Mouse (Mus musculus) embryonic facial prominence, embryonic 14.5 days (tissue): ENCODE measurements around the gene Dbx1. TPM values are rescaled to one million over a fixed set of nuclear protein-coding genes. Genes with fewer than 3 reads are reported as not detected.

Experiments used
- ATAC-seq: fragments of 200-750 bp; cut with Nextera tagmentation; 2 replicates; pipeline ENCODE4 v1.8.0; 2017; ENCODE audit warnings: low read depth, moderate number of reproducible peaks, moderate TSS enrichment
- DNase-seq: peaks from one replicate; pipeline ENCODE4 v3.0.0-alpha.2; 2015; ENCODE audit warnings: low spot score
- H3K27ac ChIP-seq: fragments of 300-500 bp; sonication (generic); replicated peaks from 2 replicates; pipeline ENCODE4 v1.5.1; 2014; ENCODE audit warnings: low read depth, mild to moderate bottlenecking, low read length, moderate library complexity
- H3K27me3 ChIP-seq: fragments of 300-500 bp; sonication (generic); replicated peaks from 2 replicates; pipeline ENCODE4 v1.6.1; 2014; ENCODE audit warnings: low read length; ENCODE audit not compliant: control insufficient read depth, insufficient read depth
- H3K36me3 ChIP-seq: fragments of 300-500 bp; sonication (generic); 2 replicates; pipeline ENCODE4 v1.6.1; 2014; ENCODE audit warnings: low read length, mixed read lengths; ENCODE audit not compliant: control insufficient read depth, insufficient read depth
- H3K4me1 ChIP-seq: fragments of 300-500 bp; sonication (generic); 2 replicates; pipeline ENCODE4 v1.6.1; 2014; ENCODE audit warnings: antibody characterized with exemption, low read length; ENCODE audit not compliant: control insufficient read depth, insufficient read depth
- H3K4me2 ChIP-seq: fragments of 300-500 bp; sonication (generic); 2 replicates; pipeline ENCODE4 v1.6.1; 2014; ENCODE audit warnings: low read depth, mild to moderate bottlenecking, low read length, moderate library complexity, mixed read lengths
- H3K4me3 ChIP-seq: fragments of 300-500 bp; sonication (generic); 2 replicates; pipeline ENCODE4 v1.5.1; 2014; ENCODE audit warnings: low read depth, mild to moderate bottlenecking, low read length
- H3K9ac ChIP-seq: fragments of 300-500 bp; sonication (generic); 2 replicates; pipeline ENCODE4 v1.6.1; 2014; ENCODE audit warnings: low read depth, mild to moderate bottlenecking, low read length, moderate library complexity, mixed read lengths
- H3K9me3 ChIP-seq: fragments of 300-500 bp; sonication (generic); 2 replicates; pipeline ENCODE4 v1.6.1; 2016; ENCODE audit warnings: low read length; ENCODE audit not compliant: control insufficient read depth
- WGBS: fragments of 180-500 bp; shearing (Covaris S2); extraction: QIAGEN DNeasy Blood & Tissue Kit; methylation state at CpG from one replicate; pipeline ENCODE4 v1.1.7; 2014; 5-methylcytosine and 5-hydroxymethylcytosine counted together
- polyA plus RNA-seq: library from polyadenylated mRNA; unstranded; fragments of >200 nt; fragmentation: Nextera tagmentation; extraction: Ambion mirVana; gene quantifications from 2 replicates; pipeline ENCODE4 v1.2.1, GENCODE M21; 2014

Gene Dbx1
- polyA plus RNA-seq, 1 experiment from 2014 or later, result 5.7 TPM

GRCm38 (mm10) chr7:49604965-49605795 lies 31.5 kb downstream of the Dbx1 start:
- Histone ChIP-seq H3K9ac (no peak overlapping the region), H3K4me2 (no peak overlapping the region), H3K27me3 (no peaks in the 10 kb centered on the region), H3K9me3 (no peaks in the 10 kb centered on the region), H3K4me1 (no peaks in the 10 kb centered on the region), H3K27ac (no peak overlapping the region), H3K4me3 (no peak overlapping the region), H3K36me3 (peaks cover 19% of the 10 kb centered on the region; the same call in 1 of the 2 replicates)
- no peak for DNase-seq
- no peak for ATAC-seq
- WGBS, result 87% methylated on average over 15 of the region's 15 CpGs

- no peak overlapping the region for H3K4me2 ChIP-seq
- WGBS, result 83% methylated on average over 14 of the region's 14 CpGs
- no peaks in the 10 kb centered on the region for H3K27me3 ChIP-seq
- no peak overlapping the region for H3K9ac ChIP-seq
- peaks cover 25% of the 10 kb centered on the region; the same call in 1 of the 2 replicates for H3K36me3 ChIP-seq
- ATAC-seq (no peak), DNase-seq (no peak)
- no peaks in the 10 kb centered on the region for H3K4me1 ChIP-seq
- no peaks in the 10 kb centered on the region for H3K9me3 ChIP-seq
- H3K27ac ChIP-seq, result no peak overlapping the region
- no peak overlapping the region for H3K4me3 ChIP-seq
Measured at GRCm38 (mm10) chr7:49604244-49604643, 32.4 kb downstream of the Dbx1 start.

GRCm38 (mm10) chr7:49601191-49601975 lies 35.3 kb downstream of the Dbx1 start:
- peaks cover 38% of the 10 kb centered on the region for H3K36me3 ChIP-seq
- ATAC-seq, result peak; percentile 46
- no peaks in the 10 kb centered on the region for H3K9me3 ChIP-seq
- H3K9ac ChIP-seq, result no peak overlapping the region
- peak; percentile 87 for DNase-seq
- 50% methylated on average over 13 of the region's 13 CpGs for WGBS
- H3K27me3 ChIP-seq, result no peaks in the 10 kb centered on the region
- no peak overlapping the region for H3K4me3 ChIP-seq
- H3K4me2 ChIP-seq, result no peak overlapping the region
- no peak overlapping the region for H3K27ac ChIP-seq
- H3K4me1 ChIP-seq, result no peaks in the 10 kb centered on the region

DNA sequence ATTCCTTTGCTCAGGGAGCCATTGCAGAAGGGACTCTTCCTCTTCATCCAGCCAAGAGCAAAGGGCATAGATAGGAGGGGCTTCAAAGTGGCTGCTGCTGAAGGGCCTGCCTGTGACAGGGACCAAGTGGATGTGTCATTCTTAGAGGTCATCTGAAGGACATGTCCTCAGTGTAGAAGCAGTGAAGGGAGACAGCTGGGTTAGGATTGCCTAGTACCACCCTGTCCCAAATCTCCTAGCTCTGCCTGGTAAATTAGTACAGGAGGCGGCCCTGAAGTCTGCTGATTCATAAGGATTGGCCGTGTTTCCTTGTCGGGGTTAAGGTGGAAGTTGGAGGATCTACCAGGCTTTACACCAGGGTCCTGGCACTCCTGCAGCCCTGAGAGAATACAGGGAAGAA lies 36.7 kb downstream of the Dbx1 start:
- no peaks in the 10 kb centered on the region for H3K9me3 ChIP-seq
- no peak overlapping the region for H3K9ac ChIP-seq
- H3K27me3 ChIP-seq, result no peaks in the 10 kb centered on the region
- no peak for ATAC-seq
- peaks cover 42% of the 10 kb centered on the region for H3K36me3 ChIP-seq
- no peak overlapping the region for H3K27ac ChIP-seq
- H3K4me2 ChIP-seq, result no peak overlapping the region
- H3K4me1 ChIP-seq, result no peaks in the 10 kb centered on the region
- DNase-seq, result no peak
- no peak overlapping the region for H3K4me3 ChIP-seq
- WGBS, result 83% methylated on average over 3 of the region's 3 CpGs

DNA sequence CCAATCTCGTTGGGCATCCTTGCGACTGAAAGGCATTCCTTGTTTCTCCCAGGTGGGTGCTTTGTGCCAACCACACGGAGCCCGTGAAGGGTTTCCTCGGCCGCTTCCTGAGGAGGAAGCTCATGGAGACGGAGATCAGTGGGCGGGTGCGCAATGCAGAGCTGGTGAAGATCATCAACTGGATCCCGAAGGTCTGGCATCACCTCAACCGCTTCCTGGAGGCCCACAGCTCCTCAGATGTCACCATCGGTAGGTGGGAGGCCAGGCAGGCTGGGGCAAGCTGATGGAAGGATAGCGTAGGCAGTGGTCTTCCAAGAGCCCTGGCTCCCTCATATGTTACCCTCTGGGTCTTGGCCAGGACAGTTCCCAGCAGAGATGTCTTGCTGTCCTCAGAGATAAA lies 38.4 kb downstream of the Dbx1 start:
- DNase-seq, result no peak
- Histone ChIP-seq H3K27me3 (no peaks in the 10 kb centered on the region), H3K36me3 (peaks cover 57% of the 10 kb centered on the region), H3K4me2 (no peak overlapping the region), H3K9ac (no peak overlapping the region), H3K4me3 (no peak overlapping the region), H3K9me3 (no peaks in the 10 kb centered on the region), H3K27ac (no peak overlapping the region), H3K4me1 (no peaks in the 10 kb centered on the region)
- ATAC-seq, result no peak
- 88% methylated on average over 13 of the region's 13 CpGs for WGBS

- Histone ChIP-seq H3K4me2 (no peak overlapping the region), H3K4me3 (no peak overlapping the region), H3K4me1 (no peaks in the 10 kb centered on the region), H3K9me3 (no peaks in the 10 kb centered on the region), H3K27ac (no peak overlapping the region), H3K36me3 (peaks cover 60% of the 10 kb centered on the region), H3K9ac (no peak overlapping the region), H3K27me3 (no peaks in the 10 kb centered on the region)
- 88% methylated on average over 3 of the region's 3 CpGs for WGBS
- ATAC-seq (no peak), DNase-seq (no peak)
Measured at GRCm38 (mm10) chr7:49597776-49598175, 38.9 kb downstream of the Dbx1 start.

- Histone ChIP-seq H3K4me2 (no peak overlapping the region), H3K36me3 (peaks cover 58% of the 10 kb centered on the region), H3K4me3 (no peak overlapping the region), H3K27me3 (no peaks in the 10 kb centered on the region), H3K9me3 (no peaks in the 10 kb centered on the region), H3K9ac (no peak overlapping the region), H3K4me1 (no peaks in the 10 kb centered on the region), H3K27ac (no peak overlapping the region)
- DNase-seq (no peak), ATAC-seq (no peak)
- 92% methylated on average over 8 of the region's 8 CpGs for WGBS
Measured at GRCm38 (mm10) chr7:49589635-49590034, 47.0 kb downstream of the Dbx1 start.

GRCm38 (mm10) chr7:49586530-49587120 lies 50.0 kb downstream of the Dbx1 start:
- WGBS, result 56% methylated on average over 5 of the region's 5 CpGs
- peak; percentile 84 for DNase-seq
- Histone ChIP-seq H3K4me2 (no peak overlapping the region), H3K36me3 (peaks cover 49% of the 10 kb centered on the region), H3K4me3 (no peak overlapping the region), H3K27me3 (no peaks in the 10 kb centered on the region), H3K4me1 (no peaks in the 10 kb centered on the region), H3K9ac (no peak overlapping the region), H3K9me3 (no peaks in the 10 kb centered on the region), H3K27ac (no peak overlapping the region)
- ATAC-seq, result peak; percentile 62
